Mouse (Mus musculus): ENCODE measurements around the gene Camk2g. TPM values are rescaled to one million over a fixed set of nuclear protein-coding genes. Genes with fewer than 3 reads are reported as not detected.

Camk2g gene
- total and polyA plus RNA-seq, 3 experiments, result 15.7 to 33.1 (median 18.5) TPM

GRCm38 (mm10) chr14:20834136-20834535 lies 40.2 kb upstream of the Camk2g start (continued):
- TF ChIP-seq UBTF (IDR thresholded peaks at IDR 0.05; ENCODE audit: low read depth, low read length), result no peak
- TF ChIP-seq CHD2 (IDR thresholded peaks at IDR 0.05; ENCODE audit: low read length), result no peak
- TF ChIP-seq PAX5 (IDR thresholded peaks at IDR 0.05; ENCODE audit: low read length), result no peak
- peak; percentile 60 for TF ChIP-seq JUND (conservative IDR thresholded peaks at IDR 0.05; ENCODE audit: low read depth, low read length)
- TF ChIP-seq IRF4 (IDR thresholded peaks at IDR 0.05; ENCODE audit: low read depth, low read length), result no peak; the same call in 1 of the 2 replicates
- peak; percentile 39; the same call in 1 of the 2 replicates for TF ChIP-seq MAX (IDR thresholded peaks at IDR 0.05; ENCODE audit: low read length)
- no peak for TF ChIP-seq POLR2AphosphoS2 (IDR thresholded peaks at IDR 0.05; ENCODE audit: low read depth, low read length)
- peak; percentile 23; the same call in 1 of the 2 replicates for TF ChIP-seq SIN3A (IDR thresholded peaks at IDR 0.05; ENCODE audit: low read length)

- Histone ChIP-seq H3K4me3 (replicated peaks in 1 of 3; ENCODE audit: low read depth in 2 of 3, low read length in 2 of 3, poor library complexity in 1 of 3) (peak overlapping the region in 2 of 3 experiments; percentile 28 to 37), H3K36me3 (replicated peaks in 1 of 2; ENCODE audit: control insufficient read depth in 1 of 2, insufficient read depth in 1 of 2, low read length in 1 of 2) (no peaks in the 10 kb centered on the region), H3K9me3 (replicated peaks; ENCODE audit: low read length) (peaks cover 2% of the 10 kb centered on the region), H3K4me2 (ENCODE audit: insufficient read depth, low read depth, poor library complexity, severe bottlenecking) (peak overlapping the region; percentile 74; the same call in 1 of the 2 replicates), H3K27ac (ENCODE audit: insufficient read depth, low read depth) (no peak overlapping the region), H3K27me3 (replicated peaks) (no peaks in the 10 kb centered on the region), H3K4me1 (ENCODE audit: control insufficient read depth in 1 of 2, insufficient read depth in 2 of 2) (peaks cover 21 to 60% of the 10 kb centered on the region in 2 experiments), H3K9ac (ENCODE audit: insufficient read depth, low read depth) (no peak overlapping the region; the same call in 1 of the 2 replicates), H3K79me2 (replicated peaks; ENCODE audit: control insufficient read depth, extremely low read depth, insufficient read depth, poor library complexity, severe bottlenecking) (no peaks in the 10 kb centered on the region)
- no peak for DNase-seq (ENCODE audit: extremely low read depth)
- TF ChIP-seq E2F4 (IDR thresholded peaks at IDR 0.05; ENCODE audit: insufficient replicate concordance, low read depth, low read length) (no peak), ZC3H11A (IDR thresholded peaks at IDR 0.05; ENCODE audit: low read depth, low read length) (no peak)
- dilution Hi-C loops (cut with MboI; ENCODE audit: extremely low pct_ligation_motif_present, extremely low pct_unique_long_range_greater_than_20kb, low sequenced_read_pairs), result no loop called here
- in situ Hi-C loops (cut with MboI; ENCODE audit: low pct_ligation_motif_present, low pct_unique_long_range_greater_than_20kb, low sequenced_read_pairs), result no loop called here
Measured at GRCm38 (mm10) chr14:20833525-20833924, 39.6 kb upstream of the Camk2g start.

GRCm38 (mm10) chr14:20831915-20832314 lies 38.0 kb upstream of the Camk2g start:
- H3K4me1 ChIP-seq (ENCODE audit: control insufficient read depth in 1 of 2, insufficient read depth in 2 of 2), result peaks cover 24 to 76% of the 10 kb centered on the region in 2 experiments
- dilution Hi-C loops (cut with MboI; ENCODE audit: extremely low pct_ligation_motif_present, extremely low pct_unique_long_range_greater_than_20kb, low sequenced_read_pairs), result no loop called here

More at GRCm38 (mm10) chr14:20831915-20832314, 38.0 kb upstream of the Camk2g start:
- Histone ChIP-seq H3K9me3 (replicated peaks; ENCODE audit: low read length) (peaks cover 2% of the 10 kb centered on the region), H3K36me3 (replicated peaks in 1 of 2; ENCODE audit: control insufficient read depth in 1 of 2, insufficient read depth in 1 of 2, low read length in 1 of 2) (no peaks in the 10 kb centered on the region), H3K79me2 (replicated peaks; ENCODE audit: control insufficient read depth, extremely low read depth, insufficient read depth, poor library complexity, severe bottlenecking) (no peaks in the 10 kb centered on the region), H3K9ac (ENCODE audit: insufficient read depth, low read depth) (no peak overlapping the region), H3K27me3 (replicated peaks) (no peaks in the 10 kb centered on the region), H3K27ac (ENCODE audit: insufficient read depth, low read depth) (no peak overlapping the region), H3K4me2 (ENCODE audit: insufficient read depth, low read depth, poor library complexity, severe bottlenecking) (no peak overlapping the region), H3K4me3 (replicated peaks in 1 of 3; ENCODE audit: low read depth in 2 of 3, low read length in 2 of 3, poor library complexity in 1 of 3) (no peak overlapping the region)
- in situ Hi-C loops (cut with MboI; ENCODE audit: low pct_ligation_motif_present, low pct_unique_long_range_greater_than_20kb, low sequenced_read_pairs), result no loop called here
- no peak for DNase-seq (ENCODE audit: extremely low read depth)
- TF ChIP-seq CTCF (conservative IDR thresholded peaks at IDR 0.05 in 1 of 2, IDR thresholded peaks at IDR 0.05 in 1 of 2; ENCODE audit: low read depth in 2 of 2, low read length in 2 of 2) (no peak), BHLHE40 (IDR thresholded peaks at IDR 0.05; ENCODE audit: low read depth, low read length) (no peak), ZNF384 (IDR thresholded peaks at IDR 0.05; ENCODE audit: low read depth, low read length) (no peak), MYC (IDR thresholded peaks at IDR 0.05; ENCODE audit: low read depth, low read length) (no peak), MEF2A (IDR thresholded peaks at IDR 0.05; ENCODE audit: borderline replicate concordance, low read depth, low read length) (no peak), TBP (conservative IDR thresholded peaks at IDR 0.05; ENCODE audit: low read depth, low read length) (no peak), TCF12 (IDR thresholded peaks at IDR 0.05; ENCODE audit: low read depth, low read length) (no peak), IRF4 (IDR thresholded peaks at IDR 0.05; ENCODE audit: low read depth, low read length) (no peak), EP300 (IDR thresholded peaks at IDR 0.05; ENCODE audit: low read length) (no peak), GABPA (IDR thresholded peaks at IDR 0.05; ENCODE audit: insufficient replicate concordance, low read depth, low read length) (no peak), RCOR1 (conservative IDR thresholded peaks at IDR 0.05; ENCODE audit: low read depth, low read length) (no peak), JUN (IDR thresholded peaks at IDR 0.05; ENCODE audit: insufficient read depth, low read depth, low read length) (no peak), POLR2A (IDR thresholded peaks at IDR 0.05; ENCODE audit: low read depth, low read length) (no peak), USF1 (IDR thresholded peaks at IDR 0.05; ENCODE audit: low read depth, low read length) (no peak), HCFC1 (IDR thresholded peaks at IDR 0.05; ENCODE audit: low read depth, low read length) (no peak), JUND (conservative IDR thresholded peaks at IDR 0.05; ENCODE audit: low read depth, low read length) (no peak)
